Mouse (Mus musculus) CH12.LX (cell line): ENCODE measurements at regions not wholly inside any gene's neighbourhood (a gene's known extent, or its start where the extent isn't known, plus 50 kb on each side); places are given as distances from the start of the nearest gene placed in this dataset.

Experiments used
- CTCF ChIP-seq, 2 experiments: IDR thresholded peaks in 1 of 2; conservative IDR thresholded peaks in 1 of 2; 2 replicates each; pipeline ENCODE4 v1.5.1; 2011 to 2012; ENCODE audit warnings: low read depth in 2 of 2, low read length in 2 of 2, improper control_type of control experiment in 1 of 2, inconsistent platforms in 1 of 2, mild to moderate bottlenecking in 1 of 2, moderate library complexity in 1 of 2
- MXI1 ChIP-seq: IDR thresholded peaks from 2 replicates; pipeline ENCODE4 v1.6.1; 2011; ENCODE audit warnings: mild to moderate bottlenecking, low read depth, low read length, improper control_type of control experiment
- MYC ChIP-seq: IDR thresholded peaks from 2 replicates; pipeline ENCODE4 v1.6.1; 2011; ENCODE audit warnings: low read depth, mild to moderate bottlenecking, improper control_type of control experiment, low read length
- POLR2A ChIP-seq: IDR thresholded peaks from 2 replicates; pipeline ENCODE4 v1.6.1; 2011; ENCODE audit warnings: low read depth, mild to moderate bottlenecking, improper control_type of control experiment, low read length
- RAD21 ChIP-seq: IDR thresholded peaks from 2 replicates; pipeline ENCODE4 v1.6.1; 2011; ENCODE audit warnings: low read depth, mild to moderate bottlenecking, low read length, improper control_type of control experiment, moderate library complexity
- TCF12 ChIP-seq: IDR thresholded peaks from 2 replicates; pipeline ENCODE4 v1.6.1; 2014; ENCODE audit warnings: low read depth, mild to moderate bottlenecking, inconsistent platforms, low read length, improper control_type of control experiment
- ZC3H11A ChIP-seq: IDR thresholded peaks from 2 replicates; pipeline ENCODE4 v1.6.1; 2012; ENCODE audit warnings: low read depth, mild to moderate bottlenecking, inconsistent platforms, low read length, improper control_type of control experiment
- ZNF384 ChIP-seq: IDR thresholded peaks from 2 replicates; pipeline ENCODE4 v1.6.1; 2012; ENCODE audit warnings: low read depth, low read length, improper control_type of control experiment, inconsistent platforms

GRCm38 (mm10) chr6:47390436-47391002 is 62.7 kb upstream of the Cul1 start:
- no peak for TF ChIP-seq POLR2A
- no peak for TF ChIP-seq CTCF (conservative IDR thresholded peaks at IDR 0.05 in 1 of 2, IDR thresholded peaks at IDR 0.05 in 1 of 2; ENCODE audit: low read depth in 2 of 2, low read length in 2 of 2)
- no peak for TF ChIP-seq TCF12
- TF ChIP-seq MYC: no peak
- TF ChIP-seq ZC3H11A: no peak
- no peak for TF ChIP-seq ZNF384
- no peak for TF ChIP-seq RAD21
- no peak for TF ChIP-seq MXI1
